Mouse (Mus musculus): ENCODE data around the gene Notch3.
"Not testable (repeated sequence)": the region's sequence is repeated elsewhere in the genome, so short reads cannot be mapped to it uniquely, and the experiment has no call there.

Notch3 gene

GRCm38 (mm10) chr17:32166687-32167086 lies at the start of gene Notch3:
Notch3 (minus strand) TSS chr17:32166852.
- DNase-seq (ENCODE audit: low spot score in 2 of 2): peak; percentile 68 to 72

- DNase-seq (ENCODE audit: low spot score in 2 of 2): not testable (repeated sequence)
Observed at GRCm38 (mm10) chr17:32215587-32215986, 48.9 kb upstream of the Notch3 start.

- not testable (repeated sequence) for DNase-seq (ENCODE audit: low spot score in 2 of 2)
Observed at GRCm38 (mm10) chr17:32211554-32211953, 44.9 kb upstream of the Notch3 start.

- DNase-seq (ENCODE audit: low spot score in 2 of 2): peak in 1 of 2 experiments; percentile 79
Observed at GRCm38 (mm10) chr17:32209752-32210151, 43.1 kb upstream of the Notch3 start.

- peak in 1 of 2 experiments; percentile 65 for DNase-seq (ENCODE audit: low spot score in 2 of 2)
Observed at GRCm38 (mm10) chr17:32209144-32209543, 42.5 kb upstream of the Notch3 start.

- DNase-seq (ENCODE audit: low spot score in 2 of 2): peak in 1 of 2 experiments; percentile 45
Observed at GRCm38 (mm10) chr17:32207586-32208245, 41.1 kb upstream of the Notch3 start.

GRCm38 (mm10) chr17:32205345-32205744 lies 38.7 kb upstream of the Notch3 start:
- no peak for DNase-seq (ENCODE audit: low spot score in 2 of 2)

GRCm38 (mm10) chr17:32202972-32203371 lies 36.3 kb upstream of the Notch3 start:
- DNase-seq (ENCODE audit: low spot score in 2 of 2): no peak

- DNase-seq (ENCODE audit: low spot score in 2 of 2): no peak
Observed at GRCm38 (mm10) chr17:32201086-32201485, 34.4 kb upstream of the Notch3 start.

GRCm38 (mm10) chr17:32199796-32200195 lies 33.1 kb upstream of the Notch3 start:
- no peak for DNase-seq (ENCODE audit: low spot score in 2 of 2)

- DNase-seq (ENCODE audit: low spot score in 2 of 2): no peak
Observed at GRCm38 (mm10) chr17:32197156-32197555, 30.5 kb upstream of the Notch3 start.

- DNase-seq (ENCODE audit: low spot score in 2 of 2): no peak
Observed at GRCm38 (mm10) chr17:32195725-32196124, 29.1 kb upstream of the Notch3 start.

- no peak for DNase-seq (ENCODE audit: low spot score in 2 of 2)
Observed at GRCm38 (mm10) chr17:32193010-32193409, 26.4 kb upstream of the Notch3 start.

- DNase-seq (ENCODE audit: low spot score in 2 of 2): no peak
Observed at GRCm38 (mm10) chr17:32189850-32190249, 23.2 kb upstream of the Notch3 start.

- no peak for DNase-seq (ENCODE audit: low spot score in 2 of 2)
Observed at GRCm38 (mm10) chr17:32188863-32189636, 22.4 kb upstream of the Notch3 start, which contains the start of gene Ephx3. Ephx3 (minus strand) TSS chr17:32189549.

- DNase-seq (ENCODE audit: low spot score in 2 of 2): no peak
Observed at GRCm38 (mm10) chr17:32183017-32183416, 16.4 kb upstream of the Notch3 start.

GRCm38 (mm10) chr17:32179621-32180491 lies 13.2 kb upstream of the Notch3 start:
- DNase-seq (ENCODE audit: low spot score in 2 of 2): no peak

GRCm38 (mm10) chr17:32176919-32177318 lies 10.3 kb upstream of the Notch3 start:
- DNase-seq (ENCODE audit: low spot score in 2 of 2): no peak

GRCm38 (mm10) chr17:32173166-32173565 lies 6.5 kb upstream of the Notch3 start:
- DNase-seq (ENCODE audit: low spot score in 2 of 2): peak in 1 of 2 experiments; percentile 47

- DNase-seq (ENCODE audit: low spot score in 2 of 2): no peak
Observed at GRCm38 (mm10) chr17:32172485-32172884, 5.8 kb upstream of the Notch3 start.

- no peak for DNase-seq (ENCODE audit: low spot score in 2 of 2)
Observed at GRCm38 (mm10) chr17:32169518-32170225, 3.0 kb upstream of the Notch3 start.

Measured in urinary bladder, postnatal 4 days (tissue).